Mouse (Mus musculus): ENCODE data around the gene Eif5a. TPM values are rescaled to one million over a fixed set of nuclear protein-coding genes. Genes with fewer than 3 reads are reported as not detected.
A peak's percentile ranks its signal among the peaks of the same experiment; 100 is the strongest.

The Eif5a gene
- total and polyA plus RNA-seq, 2 experiments from 2014 or later: 452 to 1,054 TPM

DNA sequence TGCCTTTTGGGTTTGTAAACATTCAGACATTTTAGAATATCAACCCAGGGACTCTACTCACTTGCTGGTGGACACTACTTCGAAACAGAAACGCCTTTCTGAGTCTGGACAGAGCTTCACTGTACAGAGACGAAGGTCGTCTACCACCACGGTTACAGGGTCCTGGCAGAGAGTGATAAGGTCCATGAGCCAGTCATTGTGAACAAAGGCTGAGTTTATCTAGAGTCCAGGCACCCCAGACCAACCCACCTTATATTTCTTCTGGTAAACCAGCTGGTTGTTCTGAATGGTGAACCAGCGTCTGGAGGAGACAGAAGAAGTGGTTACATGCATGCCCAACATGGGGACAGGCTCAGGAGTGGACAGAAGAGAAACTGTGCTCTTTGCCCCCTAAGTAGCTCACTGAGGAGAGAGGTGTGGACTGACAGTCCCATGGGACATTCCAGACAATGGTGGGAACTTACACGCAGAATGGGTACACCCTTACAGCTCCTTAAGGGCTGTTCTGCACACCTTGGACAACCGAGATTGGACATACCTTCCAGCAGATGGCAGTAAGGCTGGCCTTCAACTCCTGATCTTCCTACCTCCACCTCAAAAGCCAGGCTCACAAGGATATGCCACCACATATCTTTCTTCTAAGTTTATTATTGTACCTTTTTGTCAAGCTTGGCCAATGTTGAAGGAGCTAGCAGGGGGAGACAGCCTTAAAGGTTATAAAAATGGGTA, 34.7 kb downstream of the Eif5a start:
- Histone ChIP-seq H3K27ac (ENCODE audit: low read depth, low read length) (no peak overlapping the region), H3K4me3 (ENCODE audit: low read depth, low read length) (no peak overlapping the region), H3K27me3 (ENCODE audit: insufficient read depth, low read length) (no peaks in the 10 kb centered on the region), H3K4me2 (ENCODE audit: low read depth, low read length, poor library complexity, severe bottlenecking) (no peak overlapping the region), H3K9me3 (ENCODE audit: low read length) (no peaks in the 10 kb centered on the region), H3K36me3 (ENCODE audit: insufficient read depth, low read length) (no peaks in the 10 kb centered on the region), H3K9ac (replicated peaks; ENCODE audit: low read length, poor library complexity, severe bottlenecking) (no peak overlapping the region), H3K4me1 (ENCODE audit: insufficient read depth, low read length) (no peaks in the 10 kb centered on the region)
- TF ChIP-seq CTCF (IDR thresholded peaks at IDR 0.05): peak; percentile 28
- no peak for DNase-seq (ENCODE audit: low spot score)
- WGBS: 73% methylated on average over 8 of the region's 8 CpGs
- ATAC-seq (ENCODE audit: low FRiP score): no peak

GRCm38 (mm10) chr11:69884663-69885062, 37.1 kb downstream of the Eif5a start:
- no peak for ATAC-seq (ENCODE audit: low FRiP score)
- no peak overlapping the region for H3K4me3 ChIP-seq (ENCODE audit: low read depth, low read length)
- no peak overlapping the region for H3K4me2 ChIP-seq (ENCODE audit: low read depth, low read length, poor library complexity, severe bottlenecking)
- H3K9me3 ChIP-seq (ENCODE audit: low read length): no peaks in the 10 kb centered on the region
- no peak for DNase-seq (ENCODE audit: low spot score)
- H3K9ac ChIP-seq (replicated peaks; ENCODE audit: low read length, poor library complexity, severe bottlenecking): no peak overlapping the region
- no peaks in the 10 kb centered on the region for H3K4me1 ChIP-seq (ENCODE audit: insufficient read depth, low read length)
- no peaks in the 10 kb centered on the region for H3K36me3 ChIP-seq (ENCODE audit: insufficient read depth, low read length)
- no peaks in the 10 kb centered on the region for H3K27me3 ChIP-seq (ENCODE audit: insufficient read depth, low read length)
- H3K27ac ChIP-seq (ENCODE audit: low read depth, low read length): no peak overlapping the region
- 89% methylated on average over 8 of the region's 8 CpGs for WGBS
- TF ChIP-seq CTCF (IDR thresholded peaks at IDR 0.05): no peak

GRCm38 (mm10) chr11:69884240-69884639, 37.5 kb downstream of the Eif5a start:
- H3K36me3 ChIP-seq (ENCODE audit: insufficient read depth, low read length): no peaks in the 10 kb centered on the region
- ATAC-seq (ENCODE audit: low FRiP score) (no peak), DNase-seq (ENCODE audit: low spot score) (no peak)
- H3K4me2 ChIP-seq (ENCODE audit: low read depth, low read length, poor library complexity, severe bottlenecking): no peak overlapping the region
- no peaks in the 10 kb centered on the region for H3K4me1 ChIP-seq (ENCODE audit: insufficient read depth, low read length)
- no peak for TF ChIP-seq CTCF (IDR thresholded peaks at IDR 0.05)
- H3K4me3 ChIP-seq (ENCODE audit: low read depth, low read length): no peak overlapping the region
- H3K9ac ChIP-seq (replicated peaks; ENCODE audit: low read length, poor library complexity, severe bottlenecking): no peak overlapping the region
- no peak overlapping the region for H3K27ac ChIP-seq (ENCODE audit: low read depth, low read length)
- H3K27me3 ChIP-seq (ENCODE audit: insufficient read depth, low read length): no peaks in the 10 kb centered on the region
- 77% methylated on average over 9 of the region's 9 CpGs for WGBS
- H3K9me3 ChIP-seq (ENCODE audit: low read length): no peaks in the 10 kb centered on the region

- Histone ChIP-seq H3K27ac (ENCODE audit: low read depth, low read length) (no peak overlapping the region), H3K4me2 (ENCODE audit: low read depth, low read length, poor library complexity, severe bottlenecking) (no peak overlapping the region), H3K27me3 (ENCODE audit: insufficient read depth, low read length) (no peaks in the 10 kb centered on the region), H3K9me3 (ENCODE audit: low read length) (no peaks in the 10 kb centered on the region), H3K4me1 (ENCODE audit: insufficient read depth, low read length) (no peaks in the 10 kb centered on the region), H3K4me3 (ENCODE audit: low read depth, low read length) (no peak overlapping the region), H3K36me3 (ENCODE audit: insufficient read depth, low read length) (no peaks in the 10 kb centered on the region), H3K9ac (replicated peaks; ENCODE audit: low read length, poor library complexity, severe bottlenecking) (no peak overlapping the region)
- 85% methylated on average over 8 of the region's 8 CpGs for WGBS
- DNase-seq (ENCODE audit: low spot score) (no peak), ATAC-seq (ENCODE audit: low FRiP score) (no peak)
- TF ChIP-seq CTCF (IDR thresholded peaks at IDR 0.05): no peak
Measured at GRCm38 (mm10) chr11:69883527-69884151, 38.1 kb downstream of the Eif5a start.

DNA sequence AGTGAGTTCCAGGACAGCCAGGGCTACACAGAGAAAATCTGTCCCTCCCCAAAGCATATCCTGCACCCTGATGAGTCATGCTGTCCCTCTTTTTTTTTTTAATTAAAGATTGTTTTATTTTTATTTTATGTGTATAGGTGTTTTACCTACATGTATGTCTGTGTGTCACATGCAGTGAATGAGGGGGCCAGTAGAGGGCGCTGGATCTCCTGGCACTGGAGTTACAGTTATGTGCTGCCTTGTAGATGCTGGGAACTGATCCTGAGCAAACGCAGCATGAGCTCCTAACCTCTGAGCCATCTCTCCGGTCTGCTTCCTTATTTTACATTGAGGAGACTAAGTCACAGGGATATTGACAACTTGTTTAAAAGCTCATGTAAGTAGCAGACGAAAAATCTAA, 38.7 kb downstream of the Eif5a start:
- no peaks in the 10 kb centered on the region for H3K36me3 ChIP-seq (ENCODE audit: insufficient read depth, low read length)
- ATAC-seq (ENCODE audit: low FRiP score) (no peak), DNase-seq (ENCODE audit: low spot score) (no peak)
- WGBS: 65% methylated on average over 4 of the region's 4 CpGs
- H3K27ac ChIP-seq (ENCODE audit: low read depth, low read length): no peak overlapping the region
- H3K9me3 ChIP-seq (ENCODE audit: low read length): no peaks in the 10 kb centered on the region
- H3K4me2 ChIP-seq (ENCODE audit: low read depth, low read length, poor library complexity, severe bottlenecking): no peak overlapping the region
- no peak overlapping the region for H3K9ac ChIP-seq (replicated peaks; ENCODE audit: low read length, poor library complexity, severe bottlenecking)
- no peak overlapping the region for H3K4me3 ChIP-seq (ENCODE audit: low read depth, low read length)
- peak; percentile 60 for TF ChIP-seq CTCF (IDR thresholded peaks at IDR 0.05)
- H3K4me1 ChIP-seq (ENCODE audit: insufficient read depth, low read length): no peaks in the 10 kb centered on the region
- no peaks in the 10 kb centered on the region for H3K27me3 ChIP-seq (ENCODE audit: insufficient read depth, low read length)
